ENCODE assay signal across 9 mouse cellular contexts in genomic region chr10:17385181-17385580, GRCm38 (mm10).
DNase-seq lines count a peak whose midpoint lies in the region; ATAC-seq and TF ChIP-seq lines count a peak whose summit lies in the region.
"Had no signal": no experiment of that assay in that cellular context is flagged by ENCODE, and none has a peak within 500 bp of the region (broad histone marks: within the 10 kb centered on the region; RNA-seq: fewer than 3 reads in every experiment).

No protein-coding gene starts in this region.

- DNase-seq in kidney, postnatal 0 days (ENCODE audit: low spot score), result peak; percentile 76
- no peak for DNase-seq in kidney, adult 18-20 months
- DNase-seq in R1 (ENCODE audit: low read depth, low spot score), result peak; percentile 5
- DNase-seq in embryonic facial prominence, embryonic 10.5 days (ENCODE audit: low spot score), result peak; percentile 24
- peak; percentile 23 to 43 for DNase-seq in heart, postnatal 14 days
- no peak for DNase-seq in frontal cortex, postnatal 25 days (ENCODE audit: low spot score in 2 of 2)
- DNase-seq in layer of hippocampus, adult 9-10 months (ENCODE audit: low spot score), result no peak
- DNase-seq in T-cell, adult 2 months (ENCODE audit: low spot score), result no peak

- H3K9me3 ChIP-seq in kidney, postnatal 0 days (replicated peaks; ENCODE audit: low read length), result no peaks in the 10 kb centered on the region
- H3K9me3 ChIP-seq in embryonic facial prominence, embryonic 10.5 days, result no peaks in the 10 kb centered on the region

- H3K27me3 ChIP-seq in kidney, postnatal 0 days (ENCODE audit: insufficient read depth, low read length), result no peaks in the 10 kb centered on the region
- no peaks in the 10 kb centered on the region for H3K27me3 ChIP-seq in embryonic facial prominence, embryonic 10.5 days (replicated peaks; ENCODE audit: low read depth, poor library complexity, severe bottlenecking)

- no peak for ATAC-seq in kidney, postnatal 0 days (replicated peaks; ENCODE audit: low FRiP score, low read depth)

- whole genome bisulfite sequencing in kidney, postnatal 0 days, result 45% methylated on average over 1 of the region's 1 CpGs
- 30% methylated on average over 1 of the region's 1 CpGs for WGBS in embryonic facial prominence, embryonic 10.5 days

- intact Hi-C loops in heart, postnatal 14 days (cut with DNase I), result no loop called here

- no peak for TF ChIP-seq CTCF in kidney, postnatal 0 days (IDR thresholded peaks at IDR 0.05; ENCODE audit: low read depth)

- no peaks in the 10 kb centered on the region for H3K36me3 ChIP-seq in kidney, postnatal 0 days (ENCODE audit: insufficient read depth, low read length)
- no peaks in the 10 kb centered on the region for H3K36me3 ChIP-seq in embryonic facial prominence, embryonic 10.5 days (replicated peaks)

- no peaks in the 10 kb centered on the region for H3K4me1 ChIP-seq in kidney, postnatal 0 days (replicated peaks; ENCODE audit: insufficient read depth, low read length)
- H3K4me1 ChIP-seq in embryonic facial prominence, embryonic 10.5 days, result no peaks in the 10 kb centered on the region

- no peak overlapping the region for H3K27ac ChIP-seq in kidney, postnatal 0 days
- no peak overlapping the region for H3K27ac ChIP-seq in embryonic facial prominence, embryonic 10.5 days (replicated peaks)

- H3K4me2 ChIP-seq in kidney, postnatal 0 days (ENCODE audit: low read length), result no peak overlapping the region
- H3K4me2 ChIP-seq: midbrain, embryonic 11.5 days had no signal

- no peak overlapping the region for H3K4me3 ChIP-seq in kidney, postnatal 0 days (replicated peaks; ENCODE audit: low read depth, low read length)
- H3K4me3 ChIP-seq in embryonic facial prominence, embryonic 10.5 days, result no peak overlapping the region

- H3K9ac ChIP-seq in kidney, postnatal 0 days (ENCODE audit: low read depth, low read length), result no peak overlapping the region

Comparison
In these comparisons a context has a peak if more than half of its experiments do, and no peak if none do; other contexts are left out.
1. DNase-seq: peak in kidney, postnatal 0 days (single experiment), R1 (single experiment), embryonic facial prominence, embryonic 10.5 days (single experiment) and heart, postnatal 14 days (2 of 2); none in kidney, adult 18-20 months (single experiment), frontal cortex, postnatal 25 days (0 of 2), layer of hippocampus, adult 9-10 months (single experiment) and T-cell, adult 2 months (single experiment).